Mouse (Mus musculus) cerebellum, adult 2 months (tissue): ENCODE measurements around the gene Smchd1.

ENCODE experiments used
- CTCF ChIP-seq: fragments of 200-500 bp; IDR thresholded peaks from 2 replicates; pipeline ENCODE4 v1.5.1; 2011; ENCODE audit warnings: low read depth, mild to moderate bottlenecking, control low read depth, low read length, moderate library complexity, borderline replicate concordance; ENCODE audit not compliant: insufficient read depth
- POLR2A ChIP-seq: fragments of 200-500 bp; IDR thresholded peaks from 2 replicates; pipeline ENCODE4 v1.6.1; 2011; ENCODE audit warnings: low read length, control low read depth, borderline replicate concordance; ENCODE audit not compliant: insufficient read depth

DNA sequence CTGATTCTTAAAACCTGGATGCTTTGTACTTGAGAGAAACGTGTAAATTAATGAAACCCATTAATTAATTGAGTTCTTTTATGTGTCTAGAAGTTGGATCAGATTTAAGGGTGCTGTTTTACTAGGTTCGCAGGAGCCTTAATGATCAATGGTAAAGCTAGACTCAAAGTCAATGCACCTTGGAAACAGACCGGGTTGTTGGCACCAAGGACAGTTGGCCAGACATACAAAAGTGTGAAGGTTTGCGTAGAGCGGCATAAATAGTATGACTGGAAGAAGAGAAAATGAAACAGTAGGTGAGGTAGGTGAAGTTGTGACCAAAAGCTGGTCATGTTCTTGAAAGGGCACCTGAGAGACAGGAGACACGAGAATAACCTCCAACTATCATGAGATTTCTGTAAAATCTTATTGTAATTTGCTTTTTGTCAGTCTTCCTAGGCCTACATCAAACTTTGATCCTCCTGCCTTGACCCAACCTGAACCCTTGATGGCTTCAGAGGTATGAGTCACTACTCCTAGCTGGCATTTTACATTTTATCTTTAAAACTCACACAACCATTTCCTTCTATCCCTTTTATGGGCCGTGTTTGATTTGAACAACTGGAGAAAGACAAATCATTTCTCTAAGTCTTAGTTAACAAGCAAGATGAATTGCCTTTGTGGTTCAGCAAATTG, 1.3 kb upstream of the Smchd1 start:
- no peak for TF ChIP-seq CTCF
- TF ChIP-seq POLR2A = no peak
